Mouse (Mus musculus) macrophage (primary cell): ENCODE data around the gene C77080. TPM values are rescaled to one million over a fixed set of nuclear protein-coding genes. Genes with fewer than 3 reads are reported as not detected.
A peak's percentile ranks its signal among the peaks of the same experiment; 100 is the strongest.

Source experiments
- H3K27ac ChIP-seq: fragments of 350-480 bp; formaldehyde crosslinking; 2 replicates; pipeline ENCODE4 v1.9.0; 2021
- H3K36me3 ChIP-seq: fragments of 350-480 bp; formaldehyde crosslinking; 2 replicates; pipeline ENCODE4 v1.9.0; 2021; ENCODE audit errors: inconsistent target
- H3K4me3 ChIP-seq: fragments of 350-480 bp; formaldehyde crosslinking; 2 replicates; pipeline ENCODE4 v1.9.0; 2021; ENCODE audit errors: inconsistent target
- H3K79me2 ChIP-seq: fragments of 350-480 bp; formaldehyde crosslinking; 2 replicates; pipeline ENCODE4 v1.9.0; 2021; ENCODE audit errors: inconsistent target
- WGBS: methylation state at CpG from one replicate; pipeline ENCODE4 v1.1.7; 2026; ENCODE audit warnings: inconsistent platforms; ENCODE audit not compliant: missing documents; 5-methylcytosine and 5-hydroxymethylcytosine counted together
- polyA plus RNA-seq: library from polyadenylated mRNA; stranded (reverse); fragments of 250-400 nt; gene quantifications from 3 replicates; pipeline ENCODE4 v1.2.4, GENCODE M21; 2018; ENCODE audit warnings: inconsistent platforms

C77080 gene
- polyA plus RNA-seq, 1 experiment from 2014 or later, result 57.0 TPM

- H3K79me2 ChIP-seq, result no peaks in the 10 kb centered on the region
- no peaks in the 10 kb centered on the region for H3K36me3 ChIP-seq
- WGBS, result 54% methylated on average over 5 of the region's 5 CpGs
- H3K4me3 ChIP-seq, result no peak overlapping the region
- no peak overlapping the region for H3K27ac ChIP-seq
Measured at GRCm38 (mm10) chr4:129286001-129286682, 24.9 kb upstream of the C77080 start.

DNA sequence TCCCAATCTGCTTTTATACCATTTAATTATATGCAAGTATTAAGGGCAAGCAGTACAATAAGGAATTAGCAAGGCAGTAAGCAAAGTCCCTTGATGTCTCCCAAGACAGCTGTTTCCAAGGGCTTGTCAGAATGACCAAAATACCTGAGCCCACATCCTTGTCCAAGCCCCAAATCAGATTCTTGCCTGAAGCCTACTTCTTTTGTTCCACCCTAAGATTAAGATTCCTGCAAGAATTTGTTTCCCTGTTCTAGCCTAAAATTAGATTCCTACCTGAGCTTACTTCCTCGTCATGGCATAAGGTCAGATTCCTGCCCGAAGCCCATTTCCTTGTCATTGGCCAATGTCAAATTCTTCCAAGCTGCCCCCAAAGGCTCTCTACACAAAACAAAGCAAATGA is 23.5 kb upstream of the C77080 start:
- Histone ChIP-seq H3K27ac (no peak overlapping the region), H3K79me2 (no peaks in the 10 kb centered on the region), H3K4me3 (no peak overlapping the region), H3K36me3 (no peaks in the 10 kb centered on the region)
- WGBS, result 88% methylated on average over 2 of the region's 2 CpGs

GRCm38 (mm10) chr4:129283226-129283625 is 22.0 kb upstream of the C77080 start:
- H3K27ac ChIP-seq, result no peak overlapping the region

DNA sequence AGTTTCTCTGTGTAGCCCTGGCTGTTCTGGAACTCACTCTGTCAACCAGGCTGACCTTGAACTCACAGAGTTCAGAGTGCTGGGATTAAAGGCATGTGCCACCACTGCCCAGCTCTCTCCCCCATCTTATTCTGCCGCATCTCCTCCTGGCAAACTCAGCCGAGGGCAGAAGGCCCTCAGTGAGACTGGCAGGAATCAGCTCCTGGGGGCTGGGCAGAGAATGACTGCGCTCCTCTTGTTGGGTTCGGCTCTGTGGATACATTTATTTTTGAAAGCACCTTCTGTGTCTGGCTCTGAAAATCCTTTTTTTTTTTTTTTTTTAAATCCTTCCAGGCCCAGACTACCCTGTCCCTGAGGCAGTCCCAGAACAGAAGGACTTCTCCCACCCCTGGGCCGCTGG is 21.6 kb upstream of the C77080 start:
- H3K79me2 ChIP-seq, result no peaks in the 10 kb centered on the region
- 98% methylated on average over 5 of the region's 5 CpGs for WGBS
- H3K4me3 ChIP-seq, result no peak overlapping the region
- no peaks in the 10 kb centered on the region for H3K36me3 ChIP-seq
- no peak overlapping the region for H3K27ac ChIP-seq

More at GRCm38 (mm10) chr4:129283226-129283625, 22.0 kb upstream of the C77080 start:
- H3K79me2 ChIP-seq, result no peaks in the 10 kb centered on the region
- H3K4me3 ChIP-seq, result no peak overlapping the region
- WGBS, result 90% methylated on average over 5 of the region's 5 CpGs
- no peaks in the 10 kb centered on the region for H3K36me3 ChIP-seq

DNA sequence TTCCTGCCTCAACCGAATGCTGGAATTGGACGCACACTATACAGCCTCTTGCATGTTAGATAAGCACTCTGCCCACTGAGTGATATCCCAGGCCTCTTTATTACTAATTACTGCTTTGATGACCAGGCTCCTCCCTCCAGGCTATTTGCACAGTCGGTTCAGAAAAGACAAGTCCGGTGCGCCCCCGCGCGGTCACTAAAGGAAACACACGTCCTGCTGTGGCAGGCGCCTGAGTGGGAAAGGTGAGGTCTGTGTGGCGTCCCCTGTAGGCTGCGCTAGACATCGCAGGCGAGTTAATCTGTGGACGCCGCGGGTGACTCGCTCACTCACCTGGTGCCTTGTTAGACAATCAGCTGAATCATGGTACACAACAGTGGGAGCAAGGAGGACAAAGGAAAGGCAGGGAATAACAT is 15.3 kb upstream of the C77080 start:
- Histone ChIP-seq H3K79me2 (no peaks in the 10 kb centered on the region), H3K27ac (no peak overlapping the region), H3K4me3 (no peak overlapping the region), H3K36me3 (no peaks in the 10 kb centered on the region)
- WGBS, result under 1% methylated on average over 18 of the region's 18 CpGs

DNA sequence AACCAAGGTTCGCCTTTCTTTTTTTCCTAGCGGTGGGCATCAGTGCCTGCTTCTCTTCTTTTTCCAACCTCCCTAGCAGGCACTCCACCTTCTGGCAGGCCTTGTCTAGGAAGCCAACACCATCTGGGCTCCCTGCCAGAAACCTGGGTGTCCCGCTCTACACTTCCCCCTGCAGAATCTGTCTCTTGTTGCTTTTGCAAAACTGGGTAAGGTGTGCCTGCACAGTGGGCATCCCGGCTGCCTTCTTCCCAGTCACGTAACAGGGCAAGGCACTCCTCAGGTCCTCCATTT is 11.5 kb upstream of the C77080 start:
- WGBS, result 43% methylated on average over 5 of the region's 5 CpGs

GRCm38 (mm10) chr4:129271991-129272755 is 11.0 kb upstream of the C77080 start:
- 30% methylated on average over 9 of the region's 15 CpGs for WGBS
- Histone ChIP-seq H3K79me2 (no peaks in the 10 kb centered on the region), H3K4me3 (no peak overlapping the region), H3K27ac (no peak overlapping the region), H3K36me3 (no peaks in the 10 kb centered on the region)

More for the DNA sequence above, 11.5 kb upstream of the C77080 start:
- no peaks in the 10 kb centered on the region for H3K36me3 ChIP-seq
- no peaks in the 10 kb centered on the region for H3K79me2 ChIP-seq
- no peak overlapping the region for H3K27ac ChIP-seq
- no peak overlapping the region for H3K4me3 ChIP-seq

DNA sequence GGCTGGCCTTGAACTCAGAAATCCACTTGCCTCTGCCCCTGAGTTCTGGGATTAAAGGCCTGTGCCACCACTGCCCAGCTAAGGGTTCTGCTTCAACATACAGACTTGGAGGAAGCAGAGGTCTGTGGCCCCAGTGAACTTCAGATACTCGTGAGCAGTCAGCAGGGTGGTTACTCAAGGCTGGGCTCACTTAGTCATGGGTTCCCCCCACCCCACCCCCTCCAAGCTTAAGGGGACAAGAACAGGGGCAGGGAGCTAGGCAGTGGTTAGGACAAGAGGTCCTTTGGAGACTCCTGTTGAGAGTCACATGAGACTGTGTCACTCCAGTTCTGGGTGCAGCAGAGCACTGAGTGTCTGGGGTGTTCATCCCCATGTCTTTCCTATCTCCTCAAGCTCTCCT is 7.5 kb upstream of the C77080 start:
- Histone ChIP-seq H3K79me2 (no peaks in the 10 kb centered on the region), H3K27ac (peak overlapping the region; percentile 95), H3K36me3 (no peaks in the 10 kb centered on the region), H3K4me3 (no peak overlapping the region)
- 0% methylated on average over 1 of the region's 1 CpGs for WGBS

GRCm38 (mm10) chr4:129266821-129267220 is 5.6 kb upstream of the C77080 start:
- H3K36me3 ChIP-seq, result no peaks in the 10 kb centered on the region
- no peak overlapping the region for H3K4me3 ChIP-seq
- 96% methylated on average over 5 of the region's 5 CpGs for WGBS
- no peaks in the 10 kb centered on the region for H3K79me2 ChIP-seq
- peak overlapping the region; percentile 95; the same call in 1 of the 2 replicates for H3K27ac ChIP-seq

GRCm38 (mm10) chr4:129266191-129266590 is 5.0 kb upstream of the C77080 start:
- WGBS, result 93% methylated on average over 4 of the region's 4 CpGs
- Histone ChIP-seq H3K36me3 (no peaks in the 10 kb centered on the region), H3K27ac (no peak overlapping the region), H3K79me2 (no peaks in the 10 kb centered on the region), H3K4me3 (no peak overlapping the region)

DNA sequence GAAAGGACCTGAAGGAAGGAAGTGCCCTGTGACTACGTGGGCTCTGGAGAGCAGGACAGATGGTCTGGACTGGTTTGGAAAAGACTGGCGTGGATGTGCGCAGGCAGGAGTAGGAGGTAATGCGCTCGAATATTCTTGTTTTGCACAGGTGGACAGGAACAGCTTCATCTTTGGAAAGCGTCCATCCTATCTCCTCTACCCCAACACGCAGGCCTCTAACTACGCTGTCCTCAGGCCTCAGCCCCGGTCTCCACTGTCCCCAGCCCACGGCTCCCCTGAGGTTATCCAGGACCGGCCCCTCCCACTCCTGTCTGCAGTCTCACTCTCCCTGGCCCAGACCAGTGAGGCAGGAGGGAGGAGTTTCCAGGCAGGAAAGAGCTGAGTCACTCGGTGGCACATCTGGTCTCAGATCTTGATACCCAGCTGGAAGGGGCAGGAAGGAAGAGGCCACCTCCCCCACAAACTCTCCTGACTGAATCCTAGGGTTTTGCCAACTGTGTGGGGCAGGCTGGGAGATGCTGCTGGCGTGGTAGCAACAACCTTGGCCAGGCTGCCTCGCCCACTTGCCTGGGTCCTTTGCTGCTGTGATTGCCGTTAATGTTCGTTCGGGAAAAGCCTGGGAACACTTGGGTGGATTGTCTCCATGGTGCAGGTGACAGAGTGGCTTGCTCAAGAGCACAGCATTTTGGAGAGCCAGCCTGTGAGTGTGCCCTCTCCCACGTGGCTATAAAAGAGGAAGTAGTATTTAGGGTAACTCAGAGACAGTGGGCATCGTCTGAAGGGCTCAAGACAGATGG is 2.2 kb upstream of the C77080 start:
- Histone ChIP-seq H3K79me2 (no peaks in the 10 kb centered on the region), H3K4me3 (no peak overlapping the region), H3K36me3 (no peaks in the 10 kb centered on the region), H3K27ac (peak overlapping the region; percentile 82)
- WGBS, result 20% methylated on average over 19 of the region's 19 CpGs

DNA sequence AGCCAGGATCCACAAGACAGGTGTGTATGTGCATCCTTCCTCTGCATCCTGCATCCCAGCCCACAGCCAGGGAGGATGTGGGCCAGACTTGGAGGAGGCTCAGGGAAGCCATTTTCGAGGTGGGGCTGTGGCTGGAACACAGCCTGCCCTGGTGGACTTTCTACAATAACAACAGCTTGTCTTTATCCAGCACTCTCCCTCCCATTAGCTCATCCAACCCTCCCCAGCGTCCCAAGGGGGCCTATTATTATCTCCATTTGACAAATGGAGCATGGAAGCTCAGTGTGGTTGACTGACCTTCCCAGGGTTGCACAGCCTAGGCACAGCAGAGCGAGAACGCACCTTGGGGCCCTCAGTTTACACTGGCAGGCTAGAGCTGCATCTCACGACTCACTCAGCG is 526 bp downstream of the C77080 start:
- Histone ChIP-seq H3K27ac (no peak overlapping the region), H3K4me3 (no peak overlapping the region), H3K79me2 (no peaks in the 10 kb centered on the region), H3K36me3 (no peaks in the 10 kb centered on the region)
- WGBS, result 61% methylated on average over 6 of the region's 6 CpGs

- H3K27ac ChIP-seq, result no peak overlapping the region
- WGBS, result 98% methylated on average over 4 of the region's 4 CpGs
- no peaks in the 10 kb centered on the region for H3K79me2 ChIP-seq
- no peak overlapping the region for H3K4me3 ChIP-seq
- no peaks in the 10 kb centered on the region for H3K36me3 ChIP-seq
Measured at GRCm38 (mm10) chr4:129259101-129259500, 2.1 kb downstream of the C77080 start.

DNA sequence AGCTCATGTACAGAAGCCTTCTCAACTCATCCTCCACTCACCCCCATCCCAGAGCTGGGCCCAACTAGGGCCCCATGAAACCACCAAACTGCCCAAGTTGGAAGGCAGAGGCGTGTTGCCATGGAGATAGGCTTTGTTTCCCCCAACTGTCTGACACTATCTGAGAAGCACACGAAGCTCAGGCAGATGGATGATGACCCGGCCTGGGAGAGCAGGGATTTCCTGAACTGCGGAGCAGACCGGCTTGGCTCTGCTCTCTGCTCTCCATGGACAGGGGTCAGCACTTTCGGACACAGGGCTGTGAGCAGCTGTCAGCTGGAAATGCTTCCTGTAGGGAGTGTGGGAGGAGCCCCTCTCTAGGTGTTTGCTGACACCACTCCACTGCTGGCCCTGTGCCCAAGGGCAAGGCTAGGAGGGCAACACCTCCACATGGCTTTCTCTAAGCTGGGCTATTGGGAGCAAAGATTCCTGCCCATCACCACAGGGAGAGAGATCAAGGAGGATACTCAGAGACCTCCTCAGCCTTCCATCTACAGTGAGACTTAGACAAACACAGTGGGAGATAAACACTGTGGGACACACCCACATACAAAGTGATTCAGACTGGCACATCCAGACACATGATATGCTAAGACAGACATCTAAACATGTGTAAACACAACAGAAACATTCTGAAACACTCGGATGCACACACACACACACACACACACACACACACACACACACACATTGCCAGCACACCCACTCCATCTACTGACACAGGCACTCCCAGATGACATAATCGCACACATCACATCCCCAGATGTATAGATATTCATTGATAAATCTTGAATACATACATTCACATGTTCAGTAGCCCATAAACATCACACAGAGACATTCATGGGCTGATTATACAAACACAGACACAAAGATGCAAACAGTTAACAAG is 4.5 kb downstream of the C77080 start:
- Histone ChIP-seq H3K79me2 (no peaks in the 10 kb centered on the region), H3K36me3 (no peaks in the 10 kb centered on the region), H3K27ac (no peak overlapping the region), H3K4me3 (no peak overlapping the region)
- 43% methylated on average over 8 of the region's 8 CpGs for WGBS
